Mouse (Mus musculus): ENCODE data around the gene Agbl4. TPM values are rescaled to one million over a fixed set of nuclear protein-coding genes. Genes with fewer than 3 reads are reported as not detected.
A peak's percentile ranks its signal among the peaks of the same experiment; 100 is the strongest.

The Agbl4 gene
- polyA plus RNA-seq, 1 experiment from 2014 or later, result 3.5 TPM

DNA sequence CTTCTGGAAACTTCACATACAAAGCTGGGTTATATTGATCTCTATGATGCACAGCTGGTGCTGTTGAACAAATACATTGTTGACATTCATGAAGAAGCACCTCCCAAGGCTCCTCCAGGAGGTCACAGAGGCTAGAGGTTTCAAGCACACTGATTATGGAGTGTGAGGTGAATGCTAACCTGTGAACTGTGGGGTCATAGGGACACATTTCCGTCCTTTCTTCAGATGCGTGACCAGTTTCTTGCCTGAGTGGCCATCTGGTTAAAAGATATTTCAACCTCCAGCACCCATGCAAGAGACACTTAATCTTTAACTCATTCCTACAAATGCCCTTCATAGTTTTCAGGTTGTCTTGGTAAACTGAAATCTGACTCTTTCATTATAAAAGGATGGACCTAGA lies 985.6 kb downstream of the Agbl4 start:
- WGBS, result 85% methylated on average over 2 of the region's 2 CpGs
- no peak for ATAC-seq (ENCODE audit: low FRiP score)

DNA sequence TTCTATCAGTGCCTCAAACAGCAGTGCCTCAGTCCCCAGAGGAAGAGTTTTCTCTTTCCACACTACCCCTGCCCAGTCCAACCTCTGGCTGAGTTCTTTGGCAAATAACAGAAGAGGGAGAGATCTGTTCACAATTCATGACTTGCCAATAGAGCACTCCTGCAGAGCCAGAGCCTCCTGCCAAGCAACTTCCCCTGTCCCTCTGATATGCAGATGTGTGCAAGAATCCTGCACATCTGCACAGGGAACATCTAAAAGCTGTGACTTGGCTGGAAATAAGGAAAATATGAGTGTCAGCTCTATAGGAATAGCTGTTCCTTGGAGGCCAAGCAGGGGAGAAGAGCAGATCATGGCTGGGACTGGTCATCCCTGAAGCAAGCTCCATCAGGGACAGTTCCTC lies 993.3 kb downstream of the Agbl4 start:
- Histone ChIP-seq H3K27me3 (ENCODE audit: control insufficient read depth, insufficient read depth, low read length) (no peaks in the 10 kb centered on the region), H3K4me1 (replicated peaks; ENCODE audit: control insufficient read depth, insufficient read depth, low read length) (no peaks in the 10 kb centered on the region), H3K27ac (no peak overlapping the region), H3K9me3 (ENCODE audit: control insufficient read depth, low read length) (no peaks in the 10 kb centered on the region), H3K36me3 (replicated peaks; ENCODE audit: control insufficient read depth, insufficient read depth) (no peaks in the 10 kb centered on the region), H3K9ac (no peak overlapping the region), H3K4me2 (replicated peaks) (no peak overlapping the region), H3K4me3 (replicated peaks; ENCODE audit: low read length) (no peak overlapping the region)
- DNase-seq (ENCODE audit: low spot score) (no peak), ATAC-seq (ENCODE audit: low FRiP score) (no peak)

More for the DNA sequence above, 985.6 kb downstream of the Agbl4 start:
- Histone ChIP-seq H3K9me3 (ENCODE audit: control insufficient read depth, low read length) (no peaks in the 10 kb centered on the region), H3K4me2 (replicated peaks) (no peak overlapping the region), H3K27ac (no peak overlapping the region), H3K4me1 (replicated peaks; ENCODE audit: control insufficient read depth, insufficient read depth, low read length) (no peaks in the 10 kb centered on the region), H3K27me3 (ENCODE audit: control insufficient read depth, insufficient read depth, low read length) (no peaks in the 10 kb centered on the region), H3K4me3 (replicated peaks; ENCODE audit: low read length) (no peak overlapping the region), H3K9ac (no peak overlapping the region), H3K36me3 (replicated peaks; ENCODE audit: control insufficient read depth, insufficient read depth) (no peaks in the 10 kb centered on the region)
- DNase-seq (ENCODE audit: low spot score), result no peak

DNA sequence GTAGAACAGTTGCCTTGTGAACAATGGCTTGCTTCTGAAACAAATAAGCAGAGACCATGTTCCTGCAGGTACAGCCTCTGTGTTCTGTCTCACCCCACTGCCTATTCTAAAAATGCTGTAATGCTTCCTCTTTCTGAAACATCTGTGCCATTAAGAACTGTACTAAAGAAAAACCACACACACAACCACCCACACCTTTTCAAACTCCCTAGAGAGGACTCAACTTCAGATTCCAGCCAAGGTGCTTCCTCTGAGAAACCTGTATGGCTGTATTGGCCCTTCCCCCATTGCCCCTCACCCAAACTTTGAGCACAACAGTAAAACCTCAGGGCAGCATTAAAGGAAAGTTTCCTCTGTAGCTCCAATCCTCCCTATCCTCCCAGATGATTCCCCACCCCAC lies 1002.3 kb downstream of the Agbl4 start:
- no peak overlapping the region for H3K9ac ChIP-seq
- H3K27me3 ChIP-seq (ENCODE audit: control insufficient read depth, insufficient read depth, low read length), result no peaks in the 10 kb centered on the region
- no peaks in the 10 kb centered on the region for H3K9me3 ChIP-seq (ENCODE audit: control insufficient read depth, low read length)
- DNase-seq (ENCODE audit: low spot score) (no peak), ATAC-seq (ENCODE audit: low FRiP score) (no peak)
- no peak overlapping the region for H3K4me2 ChIP-seq (replicated peaks)
- H3K36me3 ChIP-seq (replicated peaks; ENCODE audit: control insufficient read depth, insufficient read depth), result no peaks in the 10 kb centered on the region
- no peaks in the 10 kb centered on the region for H3K4me1 ChIP-seq (replicated peaks; ENCODE audit: control insufficient read depth, insufficient read depth, low read length)
- no peak overlapping the region for H3K27ac ChIP-seq
- H3K4me3 ChIP-seq (replicated peaks; ENCODE audit: low read length), result no peak overlapping the region

DNA sequence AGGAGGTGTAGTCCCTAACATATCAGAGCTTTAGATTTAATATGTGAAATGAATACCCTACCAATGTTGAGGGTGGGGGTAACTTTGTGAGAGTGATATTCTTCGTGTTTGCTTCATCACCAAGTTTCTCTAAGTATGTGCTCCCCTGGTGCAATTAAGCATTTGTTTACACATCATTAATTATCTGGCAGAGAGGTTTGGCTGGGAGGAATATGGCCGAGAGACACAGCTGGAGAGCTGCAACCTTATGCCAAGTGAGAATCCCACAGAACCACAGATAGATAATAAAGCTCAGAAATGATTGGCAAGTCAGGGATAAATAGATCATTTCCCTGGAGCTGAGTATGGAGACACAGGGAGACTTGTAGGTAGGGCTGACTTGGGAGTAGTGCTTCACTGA lies 1003.2 kb downstream of the Agbl4 start:
- peak; percentile 27; the same call in 1 of the 2 replicates for ATAC-seq (ENCODE audit: low FRiP score)

DNA sequence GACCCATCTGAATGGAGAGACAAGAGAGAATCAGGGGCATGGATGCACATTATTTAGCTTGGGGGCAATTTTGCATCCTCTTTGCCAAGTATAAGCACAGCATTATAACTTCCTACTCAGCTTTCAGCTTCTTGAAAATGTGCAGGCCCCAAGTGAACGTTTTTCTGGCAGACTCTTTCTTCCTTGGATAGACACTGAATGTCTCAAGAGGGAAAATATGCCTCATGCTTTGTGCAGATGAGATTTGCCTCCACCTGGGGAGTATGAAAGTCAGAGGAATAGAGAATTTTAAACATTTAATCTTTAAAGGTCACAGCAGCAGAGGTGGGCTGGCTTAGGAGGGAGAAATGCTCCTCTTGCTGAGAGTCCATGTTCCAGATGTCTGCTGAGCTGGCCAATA lies 1005.8 kb downstream of the Agbl4 start:
- 63% methylated on average over 1 of the region's 1 CpGs for WGBS
- H3K4me3 ChIP-seq (replicated peaks; ENCODE audit: low read length), result no peak overlapping the region
- no peak overlapping the region for H3K27ac ChIP-seq
- DNase-seq (ENCODE audit: low spot score), result no peak
- no peak overlapping the region for H3K9ac ChIP-seq
- H3K4me2 ChIP-seq (replicated peaks), result no peak overlapping the region
- H3K9me3 ChIP-seq (ENCODE audit: control insufficient read depth, low read length), result no peaks in the 10 kb centered on the region
- no peaks in the 10 kb centered on the region for H3K27me3 ChIP-seq (ENCODE audit: control insufficient read depth, insufficient read depth, low read length)
- no peaks in the 10 kb centered on the region for H3K36me3 ChIP-seq (replicated peaks; ENCODE audit: control insufficient read depth, insufficient read depth)
- H3K4me1 ChIP-seq (replicated peaks; ENCODE audit: control insufficient read depth, insufficient read depth, low read length), result no peaks in the 10 kb centered on the region
- no peak for ATAC-seq (ENCODE audit: low FRiP score)

More for the DNA sequence above, 1003.2 kb downstream of the Agbl4 start:
- Histone ChIP-seq H3K9me3 (ENCODE audit: control insufficient read depth, low read length) (no peaks in the 10 kb centered on the region), H3K4me2 (replicated peaks) (no peak overlapping the region), H3K4me3 (replicated peaks; ENCODE audit: low read length) (no peak overlapping the region), H3K9ac (no peak overlapping the region), H3K36me3 (replicated peaks; ENCODE audit: control insufficient read depth, insufficient read depth) (no peaks in the 10 kb centered on the region), H3K4me1 (replicated peaks; ENCODE audit: control insufficient read depth, insufficient read depth, low read length) (no peaks in the 10 kb centered on the region), H3K27me3 (ENCODE audit: control insufficient read depth, insufficient read depth, low read length) (no peaks in the 10 kb centered on the region), H3K27ac (no peak overlapping the region)
- WGBS, result 45% methylated on average over 2 of the region's 2 CpGs
- peak; percentile 37 for DNase-seq (ENCODE audit: low spot score)

DNA sequence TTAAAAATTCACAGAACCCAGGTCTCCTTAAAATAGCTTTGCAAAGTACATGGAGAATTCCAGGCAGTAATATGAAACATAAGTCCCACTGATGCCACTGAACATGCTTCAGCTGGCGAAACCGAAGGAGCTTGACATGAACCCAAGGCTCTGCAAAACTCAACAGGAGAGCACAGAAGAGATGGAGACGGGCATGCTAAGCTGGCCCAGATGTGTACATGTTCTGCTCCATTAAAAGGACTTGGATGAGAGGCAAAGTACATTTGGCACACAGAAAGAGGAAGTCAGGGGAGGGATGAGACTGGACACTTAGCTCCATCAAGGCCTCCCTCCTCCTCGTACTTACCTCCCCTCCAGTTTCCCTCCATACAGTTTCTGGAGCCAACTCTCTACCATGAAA lies 1013.3 kb downstream of the Agbl4 start:
- H3K4me2 ChIP-seq (replicated peaks), result no peak overlapping the region
- ATAC-seq (ENCODE audit: low FRiP score) (no peak), DNase-seq (ENCODE audit: low spot score) (no peak)
- no peaks in the 10 kb centered on the region for H3K9me3 ChIP-seq (ENCODE audit: control insufficient read depth, low read length)
- H3K9ac ChIP-seq, result no peak overlapping the region
- WGBS, result 90% methylated on average over 4 of the region's 4 CpGs
- peaks cover 6% of the 10 kb centered on the region for H3K4me1 ChIP-seq (replicated peaks; ENCODE audit: control insufficient read depth, insufficient read depth, low read length)
- H3K27ac ChIP-seq, result no peak overlapping the region
- no peaks in the 10 kb centered on the region for H3K36me3 ChIP-seq (replicated peaks; ENCODE audit: control insufficient read depth, insufficient read depth)
- H3K27me3 ChIP-seq (ENCODE audit: control insufficient read depth, insufficient read depth, low read length), result no peaks in the 10 kb centered on the region
- H3K4me3 ChIP-seq (replicated peaks; ENCODE audit: low read length), result no peak overlapping the region

DNA sequence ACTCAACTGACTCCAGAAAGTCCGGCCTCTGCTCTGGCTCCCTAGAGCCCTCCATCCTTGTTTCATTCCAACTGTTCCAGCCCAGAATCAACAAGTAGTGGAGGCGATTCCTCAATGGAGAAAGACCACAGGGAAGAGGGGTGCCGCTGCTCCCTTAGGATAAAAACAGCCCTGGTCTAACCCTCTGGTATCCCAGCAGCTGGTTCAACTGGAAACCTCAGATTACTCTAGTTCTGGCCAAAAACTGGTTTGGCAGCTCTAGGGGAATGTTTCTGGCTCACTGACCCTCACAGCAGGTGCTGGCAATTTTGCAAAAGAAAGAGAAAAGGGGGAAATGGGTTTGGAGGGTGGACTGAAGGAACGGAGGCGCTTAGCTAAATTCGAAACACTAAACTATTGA lies 1016.9 kb downstream of the Agbl4 start:
- H3K27me3 ChIP-seq (ENCODE audit: control insufficient read depth, insufficient read depth, low read length), result no peaks in the 10 kb centered on the region
- DNase-seq (ENCODE audit: low spot score) (no peak), ATAC-seq (ENCODE audit: low FRiP score) (peak; percentile 16; the same call in 1 of the 2 replicates)
- WGBS, result 2% methylated on average over 6 of the region's 6 CpGs
- H3K9me3 ChIP-seq (ENCODE audit: control insufficient read depth, low read length), result no peaks in the 10 kb centered on the region
- peak overlapping the region; percentile 92 for H3K4me3 ChIP-seq (replicated peaks; ENCODE audit: low read length)
- peak overlapping the region; percentile 94 for H3K27ac ChIP-seq
- peaks cover 18% of the 10 kb centered on the region for H3K36me3 ChIP-seq (replicated peaks; ENCODE audit: control insufficient read depth, insufficient read depth)
- peaks cover 42% of the 10 kb centered on the region for H3K4me1 ChIP-seq (replicated peaks; ENCODE audit: control insufficient read depth, insufficient read depth, low read length)
- peak overlapping the region; percentile 64 for H3K4me2 ChIP-seq (replicated peaks)
- H3K9ac ChIP-seq, result peak overlapping the region; percentile 98

DNA sequence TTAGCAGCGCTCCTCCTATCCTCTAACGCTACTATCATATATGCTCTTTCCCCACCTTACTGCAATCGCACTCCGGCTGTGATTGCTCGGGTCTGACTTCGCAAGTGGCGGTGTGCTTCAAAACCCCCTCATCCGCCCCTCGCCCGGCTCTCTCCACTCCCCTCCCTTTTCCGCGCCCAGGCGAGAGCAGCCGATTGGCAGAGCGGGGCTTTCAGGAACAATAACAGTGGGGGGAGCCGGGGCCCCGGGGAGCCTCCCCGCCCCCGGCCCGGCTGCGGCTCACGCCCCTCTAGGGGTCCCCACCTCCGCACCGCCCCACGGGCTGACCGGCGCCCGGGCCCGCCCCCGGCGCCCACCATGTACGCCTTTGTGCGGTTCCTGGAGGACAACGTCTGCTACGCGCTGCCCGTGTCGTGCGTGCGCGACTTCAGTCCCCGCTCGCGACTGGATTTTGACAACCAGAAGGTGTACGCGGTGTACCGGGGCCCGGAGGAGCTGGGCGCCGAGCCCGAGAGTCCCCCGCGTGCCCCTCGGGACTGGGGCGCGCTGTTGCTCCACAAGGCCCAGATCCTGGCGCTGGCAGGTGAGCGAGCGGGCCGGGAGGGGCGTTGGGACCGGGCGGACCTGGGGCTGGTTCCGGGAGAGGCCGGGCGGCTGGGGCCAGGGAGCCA lies 1017.5 kb downstream of the Agbl4 start, which contains the start of gene Bend5:
Gene Bend5, plus strand, starts transcription at position 189 of the 671 bp plus-strand sequence.
- H3K4me2 ChIP-seq (replicated peaks), result peak within 1 kb of the TSS; percentile 64
- peaks cover 43% of the 10 kb centered on the region for H3K4me1 ChIP-seq (replicated peaks; ENCODE audit: control insufficient read depth, insufficient read depth, low read length)
- ATAC-seq (ENCODE audit: low FRiP score) (peak; percentile 96), DNase-seq (ENCODE audit: low spot score) (peak; percentile 83)
- peak within 1 kb of the TSS; percentile 92 for H3K4me3 ChIP-seq (replicated peaks; ENCODE audit: low read length)
- under 1% methylated on average over 58 of the region's 66 CpGs for WGBS
- H3K27me3 ChIP-seq (ENCODE audit: control insufficient read depth, insufficient read depth, low read length), result no peaks in the 10 kb centered on the region
- no peaks in the 10 kb centered on the region for H3K9me3 ChIP-seq (ENCODE audit: control insufficient read depth, low read length)
- H3K36me3 ChIP-seq (replicated peaks; ENCODE audit: control insufficient read depth, insufficient read depth), result peaks cover 22% of the 10 kb centered on the region
- peak within 1 kb of the TSS; percentile 94 for H3K27ac ChIP-seq
- H3K9ac ChIP-seq, result peak within 1 kb of the TSS; percentile 98

DNA sequence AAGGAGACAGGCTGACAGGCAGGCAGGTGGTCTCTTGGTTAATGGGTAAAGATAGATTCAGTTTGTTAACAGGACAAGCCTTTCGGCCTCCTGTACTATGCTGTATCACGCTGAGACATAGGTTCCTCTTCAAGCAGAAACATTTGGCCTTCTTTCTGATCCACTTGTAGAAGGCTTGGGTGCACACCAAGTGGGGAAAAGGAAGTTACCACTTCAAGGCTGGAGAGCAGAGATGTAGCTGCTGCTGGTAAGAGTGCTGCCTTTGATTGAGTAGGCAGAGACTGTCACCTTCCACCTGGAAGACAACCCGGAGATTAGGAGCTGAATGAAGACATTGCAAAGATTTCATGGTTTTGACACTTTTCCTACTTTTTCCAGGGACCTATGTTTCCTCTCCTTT lies 1018.7 kb downstream of the Agbl4 start:
- Histone ChIP-seq H3K4me2 (replicated peaks) (peak overlapping the region; percentile 64), H3K27me3 (ENCODE audit: control insufficient read depth, insufficient read depth, low read length) (no peaks in the 10 kb centered on the region), H3K9ac (peak overlapping the region; percentile 98), H3K4me3 (replicated peaks; ENCODE audit: low read length) (peak overlapping the region; percentile 92), H3K36me3 (replicated peaks; ENCODE audit: control insufficient read depth, insufficient read depth) (peaks cover 24% of the 10 kb centered on the region), H3K9me3 (ENCODE audit: control insufficient read depth, low read length) (no peaks in the 10 kb centered on the region), H3K27ac (0 out of 2 replicates have a peak overlapping the region, but pooled peaks have one; percentile 94), H3K4me1 (replicated peaks; ENCODE audit: control insufficient read depth, insufficient read depth, low read length) (peaks cover 43% of the 10 kb centered on the region)
- DNase-seq (ENCODE audit: low spot score) (no peak), ATAC-seq (ENCODE audit: low FRiP score) (no peak)
- WGBS, result 59% methylated on average over 3 of the region's 3 CpGs

Data from hindbrain, embryonic 14.5 days (tissue).